Mouse (Mus musculus) midbrain, embryonic 12.5 days (tissue): ENCODE measurements at regions not wholly inside any gene's neighbourhood (a gene's known extent, or its start where the extent isn't known, plus 50 kb on each side); places are given as distances from the start of the nearest gene placed in this dataset.

Experiments
- ATAC-seq: fragments of 200-750 bp; cut with Nextera tagmentation; 2 replicates; pipeline ENCODE4 v1.8.0; 2017; ENCODE audit warnings: low read depth, moderate TSS enrichment, moderate library complexity; ENCODE audit not compliant: low FRiP score
- H3K27ac ChIP-seq: fragments of 300-500 bp; sonication (generic); replicated peaks from 2 replicates; pipeline ENCODE4 v1.5.1; 2016; ENCODE audit warnings: mild to moderate bottlenecking
- H3K27me3 ChIP-seq: fragments of 300-500 bp; sonication (generic); 2 replicates; pipeline ENCODE4 v1.6.1; 2016; ENCODE audit warnings: mild to moderate bottlenecking
- H3K36me3 ChIP-seq: fragments of 300-500 bp; sonication (generic); 2 replicates; pipeline ENCODE4 v1.6.1; 2016
- H3K4me1 ChIP-seq: fragments of 300-500 bp; sonication (generic); 2 replicates; pipeline ENCODE4 v1.6.1; 2016
- H3K4me2 ChIP-seq: fragments of 300-500 bp; sonication (generic); replicated peaks from 2 replicates; pipeline ENCODE4 v1.6.1; 2016; ENCODE audit warnings: mild to moderate bottlenecking, moderate library complexity
- H3K4me3 ChIP-seq: fragments of 300-500 bp; sonication (generic); 2 replicates; pipeline ENCODE4 v1.5.1; 2016; ENCODE audit warnings: mild to moderate bottlenecking
- H3K9ac ChIP-seq: fragments of 300-500 bp; sonication (generic); replicated peaks from 2 replicates; pipeline ENCODE4 v1.6.1; 2016; ENCODE audit warnings: mild to moderate bottlenecking, moderate library complexity
- H3K9me3 ChIP-seq: fragments of 300-500 bp; sonication (generic); 2 replicates; pipeline ENCODE4 v1.6.1; 2016; ENCODE audit warnings: mild to moderate bottlenecking
- WGBS: fragments of 180-500 bp; shearing (Covaris S2); methylation state at CpG from one replicate; pipeline ENCODE4 v1.1.7; 2016; 5-methylcytosine and 5-hydroxymethylcytosine counted together

- ATAC-seq, result no peak
- 82% methylated on average over 4 of the region's 4 CpGs for WGBS
- Histone ChIP-seq H3K4me2 (no peak overlapping the region), H3K4me1 (no peaks in the 10 kb centered on the region), H3K27me3 (no peaks in the 10 kb centered on the region), H3K27ac (no peak overlapping the region), H3K9ac (no peak overlapping the region), H3K4me3 (no peak overlapping the region), H3K36me3 (no peaks in the 10 kb centered on the region), H3K9me3 (no peaks in the 10 kb centered on the region)
Observed at GRCm38 (mm10) chr6:75805223-75805622, 692.4 kb downstream of the Gm9008 start.

- Histone ChIP-seq H3K4me1 (no peaks in the 10 kb centered on the region), H3K27ac (no peak overlapping the region), H3K9me3 (no peaks in the 10 kb centered on the region), H3K4me2 (no peak overlapping the region), H3K36me3 (no peaks in the 10 kb centered on the region), H3K9ac (no peak overlapping the region), H3K4me3 (no peak overlapping the region), H3K27me3 (no peaks in the 10 kb centered on the region)
- 67% methylated on average over 3 of the region's 3 CpGs for WGBS
- no peak for ATAC-seq
Observed at GRCm38 (mm10) chr6:75799993-75800392, 697.6 kb downstream of the Gm9008 start.

- no peak for ATAC-seq
- no peaks in the 10 kb centered on the region for H3K27me3 ChIP-seq
- 70% methylated on average over 2 of the region's 2 CpGs for WGBS
- H3K36me3 ChIP-seq, result no peaks in the 10 kb centered on the region
- H3K9ac ChIP-seq, result no peak overlapping the region
- H3K27ac ChIP-seq, result no peak overlapping the region
- H3K4me2 ChIP-seq, result no peak overlapping the region
- H3K9me3 ChIP-seq, result no peaks in the 10 kb centered on the region
- no peak overlapping the region for H3K4me3 ChIP-seq
- H3K4me1 ChIP-seq, result no peaks in the 10 kb centered on the region
Observed at GRCm38 (mm10) chr6:75799546-75799945, 698.0 kb downstream of the Gm9008 start.

GRCm38 (mm10) chr6:75782680-75783079 is 714.9 kb downstream of the Gm9008 start:
- Histone ChIP-seq H3K4me1 (no peaks in the 10 kb centered on the region), H3K36me3 (no peaks in the 10 kb centered on the region), H3K9ac (no peak overlapping the region), H3K27me3 (no peaks in the 10 kb centered on the region), H3K4me2 (no peak overlapping the region), H3K9me3 (no peaks in the 10 kb centered on the region), H3K4me3 (no peak overlapping the region), H3K27ac (no peak overlapping the region)
- ATAC-seq, result 0 out of 2 replicates have a peak, but pooled peaks have one; percentile 41
- 60% methylated on average over 20 of the region's 20 CpGs for WGBS

- Histone ChIP-seq H3K9ac (no peak overlapping the region), H3K4me2 (no peak overlapping the region), H3K4me3 (no peak overlapping the region), H3K9me3 (no peaks in the 10 kb centered on the region), H3K4me1 (no peaks in the 10 kb centered on the region), H3K27ac (no peak overlapping the region), H3K36me3 (no peaks in the 10 kb centered on the region), H3K27me3 (no peaks in the 10 kb centered on the region)
- no peak for ATAC-seq
- 86% methylated on average over 4 of the region's 4 CpGs for WGBS
Observed at GRCm38 (mm10) chr6:75763041-75763440, 734.5 kb downstream of the Gm9008 start.

- ATAC-seq, result no peak
- H3K4me2 ChIP-seq, result no peak overlapping the region
- H3K4me1 ChIP-seq, result no peaks in the 10 kb centered on the region
- no peak overlapping the region for H3K4me3 ChIP-seq
- H3K27me3 ChIP-seq, result no peaks in the 10 kb centered on the region
- H3K36me3 ChIP-seq, result no peaks in the 10 kb centered on the region
- 52% methylated on average over 2 of the region's 2 CpGs for WGBS
- H3K9ac ChIP-seq, result no peak overlapping the region
- H3K27ac ChIP-seq, result no peak overlapping the region
- H3K9me3 ChIP-seq, result no peaks in the 10 kb centered on the region
Observed at GRCm38 (mm10) chr6:75756184-75756583, 741.4 kb downstream of the Gm9008 start.
